Mouse (Mus musculus): ENCODE results near the gene Ano4.

DNA sequence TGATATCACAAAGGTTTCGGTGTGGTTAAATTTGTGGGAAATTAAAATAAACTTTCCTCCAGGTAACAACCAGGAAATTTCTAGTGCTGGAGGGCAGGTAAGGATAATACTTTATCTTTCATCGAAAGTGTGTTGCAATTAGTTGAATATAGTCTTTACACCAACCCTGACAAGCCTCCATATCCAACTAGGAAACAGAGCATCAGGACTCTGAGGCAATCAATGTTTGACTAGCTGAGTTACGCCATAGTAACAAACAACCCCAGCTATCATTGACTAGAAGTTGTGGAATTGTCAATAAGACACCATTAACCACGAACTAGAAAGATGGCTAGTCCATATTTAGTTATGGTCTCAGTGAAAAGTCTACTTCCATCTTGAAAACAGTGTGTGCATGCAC, 246.4 kb downstream of the Ano4 start:
- TF ChIP-seq CTCF (IDR thresholded peaks at IDR 0.05; ENCODE audit: extremely low read depth, insufficient read depth, insufficient read length, insufficient replicate concordance) (no peak), POLR2A (IDR thresholded peaks at IDR 0.05; ENCODE audit: low read depth, low read length) (no peak)
